In the genomic region with DNA sequence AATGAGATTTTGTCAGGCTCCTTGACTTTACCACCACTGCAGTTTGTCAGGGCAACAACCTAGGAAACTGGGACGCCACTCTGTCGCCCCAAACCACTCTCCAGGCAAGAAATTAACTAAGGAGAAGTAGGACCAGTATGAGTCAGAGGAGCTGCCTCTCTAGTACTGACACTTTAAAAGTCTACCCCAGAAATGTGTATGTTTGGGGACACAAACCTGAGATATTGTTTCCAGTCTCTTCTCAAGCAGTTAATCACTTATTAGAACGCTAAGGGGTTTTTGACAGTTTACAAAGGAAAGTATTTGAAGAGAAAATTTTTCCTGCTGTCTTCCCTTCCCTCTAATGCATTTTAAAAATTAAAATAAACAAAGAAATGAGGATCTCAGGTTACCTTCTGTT, we compare ENCODE assay signal across 16 mouse cellular contexts.
"Had no signal": no experiment of that assay in that cellular context is flagged by ENCODE, and none has a peak within 500 bp of the region (broad histone marks: within the 10 kb centered on the region; RNA-seq: fewer than 3 reads in every experiment).

No protein-coding gene starts in this region.

- H3K4me3 ChIP-seq: neural tube, embryonic 13.5 days; neural tube, embryonic 15.5 days; stomach, embryonic 15.5 days had no signal

- H3K27me3 ChIP-seq: neural tube, embryonic 13.5 days; neural tube, embryonic 15.5 days; stomach, embryonic 15.5 days had no signal

- H3K27ac ChIP-seq: neural tube, embryonic 13.5 days; neural tube, embryonic 15.5 days; stomach, embryonic 15.5 days; stomach, postnatal 0 days had no signal

- H3K4me1 ChIP-seq: neural tube, embryonic 13.5 days; neural tube, embryonic 15.5 days; stomach, embryonic 15.5 days had no signal

- H3K9ac ChIP-seq: neural tube, embryonic 13.5 days; neural tube, embryonic 15.5 days; stomach, embryonic 15.5 days had no signal

- H3K4me2 ChIP-seq: neural tube, embryonic 13.5 days; neural tube, embryonic 15.5 days; stomach, embryonic 15.5 days had no signal

- DNase-seq: retina, postnatal 1 day; right cerebral cortex, adult 18-20 months; right cerebral cortex, postnatal 14 days; right cerebral cortex, postnatal 25 days; right cerebral cortex, postnatal 4 days; spleen, adult 18-20 months; thymus, adult 18-20 months; thymus, adult 2 months; thymus, postnatal 14 days; thymus, postnatal 25 days; thymus, postnatal 36 days; thymus, postnatal 4 days had no signal

- H3K9me3 ChIP-seq: neural tube, embryonic 13.5 days; neural tube, embryonic 15.5 days; stomach, embryonic 15.5 days had no signal

- H3K36me3 ChIP-seq: neural tube, embryonic 13.5 days; neural tube, embryonic 15.5 days; stomach, embryonic 15.5 days had no signal
